Mouse (Mus musculus) CH12.LX (cell line): ENCODE measurements around the gene Gjd2. TPM values are rescaled to one million over a fixed set of nuclear protein-coding genes. Genes with fewer than 3 reads are reported as not detected.

Experiments used
- DNase-seq: peaks from one replicate; pipeline ENCODE4 v3.0.0-alpha.2; 2013; ENCODE audit errors: extremely low read depth
- H3K27ac ChIP-seq: 2 replicates; pipeline ENCODE4 v1.5.1; 2012; ENCODE audit warnings: low read depth, mild to moderate bottlenecking, control low read depth, moderate library complexity; ENCODE audit not compliant: insufficient read depth
- H3K27me3 ChIP-seq: replicated peaks from 2 replicates; pipeline ENCODE3; 2012; ENCODE audit warnings: inconsistent platforms
- H3K36me3 ChIP-seq, 2 experiments: replicated peaks in 1 of 2; 2 replicates each; pipeline versions ENCODE3 to v1.6.1; 2012; ENCODE audit warnings: inconsistent platforms in 1 of 2, low read length in 1 of 2, mild to moderate bottlenecking in 1 of 2, mixed read lengths in 1 of 2, moderate library complexity in 1 of 2; ENCODE audit not compliant: control insufficient read depth in 1 of 2, insufficient read depth in 1 of 2
- H3K4me1 ChIP-seq, 2 experiments: 2 replicates each; pipeline ENCODE4 v1.6.1; 2012; ENCODE audit warnings: inconsistent platforms in 1 of 2, moderate library complexity in 1 of 2; ENCODE audit not compliant: insufficient read depth in 2 of 2, control insufficient read depth in 1 of 2
- H3K4me2 ChIP-seq: 2 replicates; pipeline ENCODE4 v1.6.1; 2012; ENCODE audit warnings: low read depth, mild to moderate bottlenecking, control low read depth; ENCODE audit not compliant: poor library complexity, insufficient read depth, severe bottlenecking
- H3K4me3 ChIP-seq, 3 experiments: fragments of 150-350 bp in 1 of 3; sonication (generic) in 1 of 3; replicated peaks in 1 of 3; 2 replicates each; pipeline versions ENCODE3 to v1.5.1; 2011 to 2012; ENCODE audit warnings: low read depth in 2 of 3, low read length in 2 of 3, mild to moderate bottlenecking in 2 of 3, moderate library complexity in 2 of 3, control low read depth in 1 of 3, improper control_type of control experiment in 1 of 3, inconsistent platforms in 1 of 3, mixed read lengths in 1 of 3; ENCODE audit not compliant: poor library complexity in 1 of 3
- H3K79me2 ChIP-seq: replicated peaks from 2 replicates; pipeline ENCODE4 v1.6.1; 2012; ENCODE audit warnings: mild to moderate bottlenecking, moderate library complexity; ENCODE audit not compliant: control insufficient read depth, poor library complexity, insufficient read depth, severe bottlenecking; ENCODE audit errors: extremely low read depth
- H3K9ac ChIP-seq: 2 replicates; pipeline ENCODE4 v1.6.1; 2012; ENCODE audit warnings: low read depth, mild to moderate bottlenecking, control low read depth, moderate library complexity; ENCODE audit not compliant: insufficient read depth
- H3K9me3 ChIP-seq: replicated peaks from 2 replicates; pipeline ENCODE3; 2012; ENCODE audit warnings: low read length, inconsistent platforms, mixed read lengths
- BHLHE40 ChIP-seq: IDR thresholded peaks from 2 replicates; pipeline ENCODE4 v1.6.1; 2011; ENCODE audit warnings: mild to moderate bottlenecking, low read depth, low read length, improper control_type of control experiment
- CHD2 ChIP-seq: IDR thresholded peaks from 2 replicates; pipeline ENCODE4 v1.6.1; 2011; ENCODE audit warnings: low read length, improper control_type of control experiment
- CTCF ChIP-seq, 2 experiments: IDR thresholded peaks in 1 of 2; conservative IDR thresholded peaks in 1 of 2; 2 replicates each; pipeline ENCODE4 v1.5.1; 2011 to 2012; ENCODE audit warnings: low read depth in 2 of 2, low read length in 2 of 2, improper control_type of control experiment in 1 of 2, inconsistent platforms in 1 of 2, mild to moderate bottlenecking in 1 of 2, moderate library complexity in 1 of 2
- E2F4 ChIP-seq: IDR thresholded peaks from 2 replicates; pipeline ENCODE4 v1.6.1; 2011; ENCODE audit warnings: low read depth, low read length, improper control_type of control experiment; ENCODE audit not compliant: insufficient replicate concordance
- EP300 ChIP-seq: IDR thresholded peaks from 2 replicates; pipeline ENCODE4 v1.6.1; 2011; ENCODE audit warnings: low read length, improper control_type of control experiment
- GABPA ChIP-seq: IDR thresholded peaks from 2 replicates; pipeline ENCODE4 v1.6.1; 2012; ENCODE audit warnings: low read depth, low read length, improper control_type of control experiment, inconsistent platforms; ENCODE audit not compliant: insufficient replicate concordance
- JUND ChIP-seq: conservative IDR thresholded peaks from 2 replicates; pipeline ENCODE4 v1.6.1; 2011; ENCODE audit warnings: low read depth, low read length, improper control_type of control experiment
- MAFK ChIP-seq: IDR thresholded peaks from 2 replicates; pipeline ENCODE4 v1.6.1; 2011; ENCODE audit warnings: low read length, improper control_type of control experiment; ENCODE audit not compliant: insufficient replicate concordance
- NELFE ChIP-seq: IDR thresholded peaks from 2 replicates; pipeline ENCODE4 v1.6.1; 2011; ENCODE audit warnings: low read depth, low read length, improper control_type of control experiment
- PAX5 ChIP-seq: IDR thresholded peaks from 2 replicates; pipeline ENCODE4 v1.6.1; 2012; ENCODE audit warnings: low read length, inconsistent platforms, mixed read lengths
- POLR2A ChIP-seq: IDR thresholded peaks from 2 replicates; pipeline ENCODE4 v1.6.1; 2011; ENCODE audit warnings: low read depth, mild to moderate bottlenecking, improper control_type of control experiment, low read length
- POLR2AphosphoS2 ChIP-seq: IDR thresholded peaks from 2 replicates; pipeline ENCODE4 v1.6.1; 2011; ENCODE audit warnings: low read depth, low read length, improper control_type of control experiment
- RAD21 ChIP-seq: IDR thresholded peaks from 2 replicates; pipeline ENCODE4 v1.6.1; 2011; ENCODE audit warnings: low read depth, mild to moderate bottlenecking, low read length, improper control_type of control experiment, moderate library complexity
- RCOR1 ChIP-seq: conservative IDR thresholded peaks from 2 replicates; pipeline ENCODE4 v1.6.1; 2012; ENCODE audit warnings: low read depth, mild to moderate bottlenecking, inconsistent platforms, low read length, improper control_type of control experiment
- SIN3A ChIP-seq: IDR thresholded peaks from 2 replicates; pipeline ENCODE4 v1.6.1; 2012; ENCODE audit warnings: low read length, improper control_type of control experiment, inconsistent platforms
- SMC3 ChIP-seq: IDR thresholded peaks from 2 replicates; pipeline ENCODE4 v1.6.1; 2011; ENCODE audit warnings: low read depth, low read length, improper control_type of control experiment
- TBP ChIP-seq: conservative IDR thresholded peaks from 2 replicates; pipeline ENCODE4 v1.6.1; 2011; ENCODE audit warnings: low read depth, low read length, improper control_type of control experiment
- UBTF ChIP-seq: IDR thresholded peaks from 2 replicates; pipeline ENCODE4 v1.6.1; 2012; ENCODE audit warnings: low read depth, mild to moderate bottlenecking, inconsistent platforms, low read length, improper control_type of control experiment, moderate library complexity
- USF1 ChIP-seq: IDR thresholded peaks from 2 replicates; pipeline ENCODE4 v1.6.1; 2014; ENCODE audit warnings: low read depth, mild to moderate bottlenecking, inconsistent platforms, low read length, improper control_type of control experiment
- ZC3H11A ChIP-seq: IDR thresholded peaks from 2 replicates; pipeline ENCODE4 v1.6.1; 2012; ENCODE audit warnings: low read depth, mild to moderate bottlenecking, inconsistent platforms, low read length, improper control_type of control experiment
- ZKSCAN1 ChIP-seq: IDR thresholded peaks from 2 replicates; pipeline ENCODE4 v1.6.1; 2012; ENCODE audit warnings: low read depth, inconsistent platforms, low read length, improper control_type of control experiment, borderline replicate concordance
- dilution Hi-C: fragments of 300-500 bp; cut with MboI; formaldehyde crosslinking; loops from 2 replicates; pipeline ENCODE4 v1.14.3; 2020; ENCODE audit warnings: low sequenced_read_pairs; ENCODE audit not compliant: extremely low pct_unique_long_range_greater_than_20kb, extremely low pct_ligation_motif_present
- in situ Hi-C: fragments of 300-500 bp; cut with MboI; formaldehyde crosslinking; loops from 3 replicates; pipeline ENCODE4 v1.14.3; 2019; ENCODE audit warnings: low sequenced_read_pairs, low pct_ligation_motif_present, low pct_unique_long_range_greater_than_20kb, mixed read lengths
- polyA plus RNA-seq: library from polyadenylated mRNA; unstranded; fragments of >175 nt; gene quantifications from 2 replicates; pipeline ENCODE4 v1.2.1, GENCODE M21; 2012; ENCODE audit warnings: low read depth; ENCODE audit not compliant: insufficient read length
- total RNA-seq, 2 experiments: library from RNA; depleted of rRNA; stranded (reverse); fragments of 300-350 nt in 1 of 2; fragments of >200 nt in 1 of 2; gene quantifications; 2 replicates each; pipeline ENCODE4 v1.2.3; 2012 to 2014

Gjd2 gene
- total and polyA plus RNA-seq, 3 experiments: not detected

DNA sequence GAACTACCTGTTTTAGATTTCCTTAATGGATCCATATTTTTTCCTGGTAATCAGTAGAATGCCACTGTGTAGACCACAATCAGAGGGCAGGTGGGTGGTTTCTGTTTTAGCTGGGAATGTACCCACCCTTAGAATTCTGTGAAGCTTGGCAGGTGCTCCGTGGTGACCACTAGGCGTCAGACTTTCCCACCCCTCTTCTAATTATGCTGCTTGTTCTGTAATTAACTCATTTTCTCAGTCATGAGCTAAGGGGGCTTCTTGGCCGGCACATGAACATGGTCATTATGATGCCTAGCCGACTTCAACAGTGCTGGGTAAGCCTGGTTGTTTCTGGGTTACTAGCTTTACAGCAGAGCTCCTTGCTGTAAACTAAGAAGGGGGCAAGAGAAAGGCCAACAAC lies 47.0 kb downstream of the Gjd2 start:
- TF ChIP-seq UBTF (no peak), POLR2A (no peak), RAD21 (peak; percentile 55), ZKSCAN1 (no peak), ZC3H11A (no peak), SMC3 (peak; percentile 61), BHLHE40 (no peak), PAX5 (no peak), POLR2AphosphoS2 (no peak), GABPA (no peak), JUND (no peak), NELFE (no peak), CHD2 (no peak), MAFK (no peak), CTCF (conservative IDR thresholded peaks at IDR 0.05 in 1 of 2, IDR thresholded peaks at IDR 0.05 in 1 of 2; ENCODE audit: low read depth in 2 of 2, low read length in 2 of 2) (peak; percentile 45 to 72; a peak in 3 of 4 replicates), USF1 (no peak), RCOR1 (no peak), E2F4 (no peak), EP300 (no peak), TBP (no peak), SIN3A (no peak)
- no peak overlapping the region for H3K4me2 ChIP-seq

More for the DNA sequence above, 47.0 kb downstream of the Gjd2 start:
- peaks cover 8% of the 10 kb centered on the region for H3K27me3 ChIP-seq
- H3K4me1 ChIP-seq: no peaks in the 10 kb centered on the region
- no peak overlapping the region for H3K9ac ChIP-seq
- H3K79me2 ChIP-seq: no peaks in the 10 kb centered on the region
- H3K27ac ChIP-seq: no peak overlapping the region
- peak; percentile 24 for DNase-seq
- no peaks in the 10 kb centered on the region for H3K36me3 ChIP-seq
- in situ Hi-C loops: no loop called here
- no peak overlapping the region for H3K4me3 ChIP-seq
- no peaks in the 10 kb centered on the region for H3K9me3 ChIP-seq
- dilution Hi-C loops: no loop called here

Other genes starting within 250 kb of the Gjd2 start
- 0.25 TPM in 1 of 2 replicates, not detected in the other for gene Scg5, start 184.5 kb downstream of the Gjd2 start, total RNA-seq (2012; rRNA removed)
- not detected in 2 replicates for gene Scg5, start 184.5 kb downstream of the Gjd2 start, total RNA-seq (2014; rRNA removed)
- not detected in 2 replicates for gene Scg5, start 184.5 kb downstream of the Gjd2 start, polyA plus RNA-seq
- 22.3 and 22.5 TPM in 2 replicates for gene Arhgap11a, start 165.0 kb downstream of the Gjd2 start, total RNA-seq (2012; rRNA removed)
- 21.6 and 22.4 TPM in 2 replicates for gene Arhgap11a, start 165.0 kb downstream of the Gjd2 start, total RNA-seq (2014; rRNA removed)
- 68.9 and 74.0 TPM in 2 replicates for gene Arhgap11a, start 165.0 kb downstream of the Gjd2 start, polyA plus RNA-seq
- not detected in 2 replicates for gene Actc1, start 39.9 kb upstream of the Gjd2 start, total RNA-seq (2012; rRNA removed)
- gene Actc1, start 39.9 kb upstream of the Gjd2 start, total RNA-seq (2014; rRNA removed): not detected in 2 replicates
- gene Actc1, start 39.9 kb upstream of the Gjd2 start, polyA plus RNA-seq: not detected in 2 replicates
- 37.1 and 45.2 TPM in 2 replicates for gene Aqr, start 173.4 kb upstream of the Gjd2 start, total RNA-seq (2012; rRNA removed)
- gene Aqr, start 173.4 kb upstream of the Gjd2 start, total RNA-seq (2014; rRNA removed): 44.0 and 45.3 TPM in 2 replicates
- 51.6 and 64.1 TPM in 2 replicates for gene Aqr, start 173.4 kb upstream of the Gjd2 start, polyA plus RNA-seq
- gene Zfp770, start 187.8 kb upstream of the Gjd2 start, total RNA-seq (2012; rRNA removed): 4.6 and 5.4 TPM in 2 replicates
- gene Zfp770, start 187.8 kb upstream of the Gjd2 start, total RNA-seq (2014; rRNA removed): 9.9 and 11.0 TPM in 2 replicates
- 11.2 and 12.3 TPM in 2 replicates for gene Zfp770, start 187.8 kb upstream of the Gjd2 start, polyA plus RNA-seq